Mouse (Mus musculus) kidney, adult 2 months (tissue): ENCODE measurements around the gene Fbxw2. TPM values are rescaled to one million over a fixed set of nuclear protein-coding genes. Genes with fewer than 3 reads are reported as not detected.

Experiments
- DNase-seq: peaks from one replicate; pipeline ENCODE4 v3.0.0; 2021
- H3K27ac ChIP-seq: fragments of 200-500 bp; 2 replicates; pipeline ENCODE4 v1.5.1; 2012; ENCODE audit warnings: low read depth, low read length, control low read depth, inconsistent platforms; ENCODE audit not compliant: insufficient read depth
- H3K27me3 ChIP-seq: fragments of 200-500 bp; replicated peaks from 2 replicates; pipeline ENCODE4 v1.6.1; 2012; ENCODE audit warnings: mild to moderate bottlenecking, moderate library complexity, low read length, inconsistent platforms; ENCODE audit not compliant: control insufficient read depth, insufficient read depth
- H3K36me3 ChIP-seq: fragments of 200-500 bp; 2 replicates; pipeline ENCODE4 v1.6.1; 2012; ENCODE audit warnings: mild to moderate bottlenecking, moderate library complexity, low read length, inconsistent platforms; ENCODE audit not compliant: control insufficient read depth, insufficient read depth
- H3K4me1 ChIP-seq: fragments of 200-500 bp; 2 replicates; pipeline ENCODE4 v1.6.1; 2011; ENCODE audit warnings: low read length; ENCODE audit not compliant: control insufficient read depth, insufficient read depth
- H3K4me3 ChIP-seq: fragments of 200-500 bp; 2 replicates; pipeline ENCODE4 v1.5.1; 2011; ENCODE audit warnings: mild to moderate bottlenecking, low read depth, low read length, control low read depth; ENCODE audit not compliant: insufficient read depth
- CTCF ChIP-seq: fragments of 200-500 bp; conservative IDR thresholded peaks from 2 replicates; pipeline ENCODE4 v1.5.1; 2011; ENCODE audit warnings: low read depth, mild to moderate bottlenecking, control low read depth, low read length, moderate library complexity, mixed read lengths; ENCODE audit not compliant: insufficient read depth, insufficient read length
- POLR2A ChIP-seq: fragments of 200-500 bp; IDR thresholded peaks from one replicate; pipeline ENCODE4 v1.6.1; 2011; ENCODE audit warnings: low read depth, low read length, control low read depth
- WGBS: fragments of 180-500 bp; shearing (Covaris S2); methylation state at CpG from one replicate; pipeline ENCODE4 v1.1.7; 2018; 5-methylcytosine and 5-hydroxymethylcytosine counted together
- polyA plus RNA-seq: library from polyadenylated mRNA; depleted of rRNA; stranded (reverse); fragments of >200 nt; gene quantifications from 2 replicates; pipeline ENCODE4 v1.2.3, GENCODE M21; 2012; rRNA removed

Gene Fbxw2
- polyA plus RNA-seq: 29.4 and 34.1 TPM in 2 replicates

- WGBS: under 1% methylated on average over 57 of the region's 57 CpGs
- peaks cover 2% of the 10 kb centered on the region for H3K36me3 ChIP-seq
Observed at GRCm38 (mm10) chr2:34825827-34826459, at the start of gene Fbxw2. Gene Fbxw2 (minus strand): TSS chr2:34826311.

GRCm38 (mm10) chr2:34874816-34875345 lies 48.8 kb upstream of the Fbxw2 start, which contains the start of gene Psmd5:
Gene Psmd5 (minus strand): TSS chr2:34874968.
- peaks cover 11% of the 10 kb centered on the region for H3K4me1 ChIP-seq
- peak; percentile 78 for DNase-seq
- H3K27ac ChIP-seq: peak within 1 kb of the TSS; percentile 86
- TF ChIP-seq POLR2A (no peak), CTCF (no peak)
- H3K36me3 ChIP-seq: no peaks in the 10 kb centered on the region
- WGBS: 14% methylated on average over 8 of the region's 8 CpGs
- H3K4me3 ChIP-seq: peak within 1 kb of the TSS; percentile 80
- no peaks in the 10 kb centered on the region for H3K27me3 ChIP-seq

More at GRCm38 (mm10) chr2:34825827-34826459, at the start of gene Fbxw2:
- no peak for TF ChIP-seq CTCF
- TF ChIP-seq POLR2A: peak; percentile 37
- Histone ChIP-seq H3K4me1 (peaks cover 9% of the 10 kb centered on the region; the same call in 1 of the 2 replicates), H3K27me3 (no peaks in the 10 kb centered on the region), H3K4me3 (peak within 1 kb of the TSS; percentile 69), H3K27ac (peak within 1 kb of the TSS; percentile 69)
- peak; percentile 95 for DNase-seq

GRCm38 (mm10) chr2:34874271-34874670 lies 48.2 kb upstream of the Fbxw2 start, which contains the start of gene Cutal:
Gene Cutal (plus strand): TSS chr2:34874396.
- peaks cover 16% of the 10 kb centered on the region for H3K4me1 ChIP-seq
- peak; percentile 90 for DNase-seq
- 5% methylated on average over 14 of the region's 14 CpGs for WGBS

GRCm38 (mm10) chr2:34870520-34871474 lies 44.7 kb upstream of the Fbxw2 start:
- Histone ChIP-seq H3K4me1 (peaks cover 11% of the 10 kb centered on the region), H3K36me3 (peaks cover 1% of the 10 kb centered on the region; the same call in 1 of the 2 replicates), H3K4me3 (peak overlapping the region; percentile 94), H3K27me3 (no peaks in the 10 kb centered on the region), H3K27ac (peak overlapping the region; percentile 92)
- TF ChIP-seq POLR2A (peak; percentile 89), CTCF (no peak)
- DNase-seq: peak; percentile 98
- WGBS: under 1% methylated on average over 67 of the region's 67 CpGs

More at GRCm38 (mm10) chr2:34874271-34874670, 48.2 kb upstream of the Fbxw2 start, which contains the start of gene Cutal:
- Histone ChIP-seq H3K27me3 (no peaks in the 10 kb centered on the region), H3K36me3 (no peaks in the 10 kb centered on the region), H3K4me3 (peak within 1 kb of the TSS; percentile 80), H3K27ac (peak within 1 kb of the TSS; percentile 86)
- TF ChIP-seq CTCF: no peak
- peak; percentile 63 for TF ChIP-seq POLR2A

GRCm38 (mm10) chr2:34869680-34870079 lies 43.6 kb upstream of the Fbxw2 start:
- H3K4me3 ChIP-seq: peak overlapping the region; percentile 11; the same call in 1 of the 2 replicates
- WGBS: 31% methylated on average over 5 of the region's 5 CpGs
- TF ChIP-seq CTCF: no peak
- TF ChIP-seq POLR2A: no peak
- peak; percentile 11 for DNase-seq
- peaks cover 11% of the 10 kb centered on the region for H3K4me1 ChIP-seq
- H3K27me3 ChIP-seq: no peaks in the 10 kb centered on the region
- H3K27ac ChIP-seq: no peak overlapping the region
- peaks cover 5% of the 10 kb centered on the region for H3K36me3 ChIP-seq

GRCm38 (mm10) chr2:34857728-34858127 lies 31.6 kb upstream of the Fbxw2 start:
- WGBS: 88% methylated on average over 8 of the region's 8 CpGs
- Histone ChIP-seq H3K4me1 (0 out of 2 replicates have a peak, but pooled peaks cover 2% of the 10 kb centered on the region), H3K36me3 (peaks cover 7% of the 10 kb centered on the region), H3K27ac (no peak overlapping the region), H3K4me3 (no peak overlapping the region), H3K27me3 (no peaks in the 10 kb centered on the region)
- TF ChIP-seq POLR2A (no peak), CTCF (no peak)
- no peak for DNase-seq

GRCm38 (mm10) chr2:34855265-34855664 lies 29.2 kb upstream of the Fbxw2 start:
- Histone ChIP-seq H3K36me3 (peaks cover 7% of the 10 kb centered on the region), H3K27ac (no peak overlapping the region), H3K4me3 (no peak overlapping the region), H3K27me3 (no peaks in the 10 kb centered on the region), H3K4me1 (0 out of 2 replicates have a peak, but pooled peaks cover 2% of the 10 kb centered on the region)
- TF ChIP-seq POLR2A: no peak
- TF ChIP-seq CTCF: peak; percentile 47
- DNase-seq: no peak
- 88% methylated on average over 4 of the region's 4 CpGs for WGBS
